Mouse (Mus musculus) stomach, embryonic 14.5 days (tissue): ENCODE measurements around the gene Bola1. TPM values are rescaled to one million over a fixed set of nuclear protein-coding genes. Genes with fewer than 3 reads are reported as not detected.
A peak's percentile ranks its signal among the peaks of the same experiment; 100 is the strongest.
"Not testable (repeated sequence)": the region's sequence is repeated elsewhere in the genome, so short reads cannot be mapped to it uniquely, and the experiment has no call there.

Experiments
- ATAC-seq: fragments of 200-750 bp; cut with Nextera tagmentation; 2 replicates; pipeline ENCODE4 v1.8.0; 2017; ENCODE audit warnings: low read depth, moderate TSS enrichment; ENCODE audit not compliant: insufficient number of reproducible peaks, insufficient read depth, low FRiP score
- H3K27ac ChIP-seq: fragments of 300-500 bp; sonication (generic); 2 replicates; pipeline ENCODE4 v1.5.1; 2014; ENCODE audit warnings: mild to moderate bottlenecking, low read length, moderate library complexity, mixed read lengths
- H3K27me3 ChIP-seq: fragments of 300-500 bp; sonication (generic); 2 replicates; pipeline ENCODE4 v1.6.1; 2014; ENCODE audit warnings: low read length, control low read depth, mixed read lengths; ENCODE audit not compliant: control insufficient read depth, insufficient read depth
- H3K36me3 ChIP-seq: fragments of 300-500 bp; sonication (generic); 2 replicates; pipeline ENCODE4 v1.6.1; 2014; ENCODE audit warnings: mild to moderate bottlenecking, control low read depth, low read length, moderate library complexity, mixed read lengths; ENCODE audit not compliant: control insufficient read depth, insufficient read depth
- H3K4me1 ChIP-seq: fragments of 300-500 bp; sonication (generic); 2 replicates; pipeline ENCODE4 v1.6.1; 2014; ENCODE audit warnings: low read length, control low read depth, mixed read lengths; ENCODE audit not compliant: control insufficient read depth, insufficient read depth
- H3K4me2 ChIP-seq: fragments of 300-500 bp; sonication (generic); replicated peaks from 2 replicates; pipeline ENCODE4 v1.6.1; 2014; ENCODE audit warnings: low read depth, low read length, control low read depth
- H3K4me3 ChIP-seq: fragments of 300-500 bp; sonication (generic); 2 replicates; pipeline ENCODE4 v1.5.1; 2014; ENCODE audit warnings: low read depth, low read length, control low read depth
- H3K9ac ChIP-seq: fragments of 300-500 bp; sonication (generic); replicated peaks from 2 replicates; pipeline ENCODE4 v1.6.1; 2014; ENCODE audit warnings: low read depth, mild to moderate bottlenecking, control low read depth, low read length, moderate library complexity, mixed read lengths
- H3K9me3 ChIP-seq: fragments of 300-500 bp; sonication (generic); 2 replicates; pipeline ENCODE4 v1.6.1; 2016; ENCODE audit warnings: low read depth, low read length, control low read depth; ENCODE audit not compliant: control insufficient read depth
- WGBS: fragments of 180-500 bp; shearing (Covaris S2); extraction: QIAGEN DNeasy Blood & Tissue Kit; methylation state at CpG from one replicate; pipeline ENCODE4 v1.1.7; 2014; 5-methylcytosine and 5-hydroxymethylcytosine counted together
- polyA plus RNA-seq: library from polyadenylated mRNA; unstranded; fragments of >200 nt; fragmentation: Nextera tagmentation; extraction: Ambion mirVana; gene quantifications from 2 replicates; pipeline ENCODE4 v1.2.1, GENCODE M21; 2014

The Bola1 gene
- polyA plus RNA-seq, 1 experiment from 2014 or later: 61.3 TPM

DNA sequence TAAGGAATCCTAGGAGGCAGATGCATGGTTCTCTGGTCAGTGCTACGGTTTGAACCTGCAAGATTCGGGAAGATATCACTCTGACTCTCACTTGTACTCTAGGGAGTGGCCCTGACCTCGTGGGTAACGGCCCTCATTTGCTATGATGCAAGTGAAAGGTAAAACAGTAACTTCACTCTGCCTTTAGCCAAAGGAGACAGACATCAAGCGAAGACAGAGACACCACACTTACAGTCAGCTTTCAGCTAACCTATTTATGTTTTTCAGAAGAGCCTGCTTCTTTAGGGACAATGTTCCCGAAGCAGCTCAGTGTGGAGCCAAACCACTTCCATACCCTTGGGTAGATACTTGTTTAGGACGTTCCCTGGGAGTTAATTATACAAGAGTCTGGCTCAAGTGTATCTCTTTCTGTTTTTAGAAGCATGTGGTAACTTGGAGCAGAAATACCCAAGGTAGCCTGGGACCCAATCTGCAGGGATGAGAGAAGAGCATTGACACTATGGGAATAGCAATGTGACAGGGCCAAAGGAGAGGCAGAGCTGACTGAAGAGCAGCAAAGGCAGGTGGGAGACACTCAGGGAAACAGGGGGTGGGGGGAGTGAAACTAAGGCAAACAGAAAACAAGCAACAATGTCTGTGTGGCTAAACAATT lies 24.5 kb upstream of the Bola1 start:
- no peak for ATAC-seq
- peak overlapping the region; percentile 60 for H3K4me2 ChIP-seq
- H3K9ac ChIP-seq: peak overlapping the region; percentile 78; the same call in 1 of the 2 replicates
- no peaks in the 10 kb centered on the region for H3K9me3 ChIP-seq
- no peaks in the 10 kb centered on the region for H3K27me3 ChIP-seq
- H3K4me1 ChIP-seq: peaks cover 16% of the 10 kb centered on the region; the same call in 1 of the 2 replicates
- peak overlapping the region; percentile 43; the same call in 1 of the 2 replicates for H3K4me3 ChIP-seq
- no peaks in the 10 kb centered on the region for H3K36me3 ChIP-seq
- H3K27ac ChIP-seq: peak overlapping the region; percentile 98; the same call in 1 of the 2 replicates
- WGBS: 71% methylated on average over 7 of the region's 7 CpGs

DNA sequence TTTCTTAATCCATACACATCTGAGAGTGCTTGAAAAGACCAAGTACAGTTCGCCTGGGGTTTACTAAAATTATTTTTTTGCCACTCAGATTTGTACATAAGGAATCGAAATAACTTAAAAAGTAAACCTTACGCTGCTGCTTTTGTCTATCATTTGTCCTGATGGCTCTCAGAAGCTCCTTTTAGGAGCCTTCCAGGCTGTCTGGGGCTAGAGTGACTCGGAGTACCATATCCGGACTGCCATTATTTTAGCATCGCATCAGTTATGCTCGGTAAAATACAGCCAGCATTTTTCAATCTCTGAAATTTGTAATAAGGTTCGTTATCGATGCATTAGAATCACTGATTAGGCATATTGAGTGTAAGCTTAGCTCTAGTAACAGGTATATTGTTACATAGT lies 21.3 kb upstream of the Bola1 start:
- Histone ChIP-seq H3K4me2 (peak overlapping the region; percentile 30), H3K36me3 (no peaks in the 10 kb centered on the region), H3K27me3 (no peaks in the 10 kb centered on the region), H3K9me3 (no peaks in the 10 kb centered on the region), H3K9ac (peak overlapping the region; percentile 31; the same call in 1 of the 2 replicates), H3K4me3 (peak overlapping the region; percentile 4; the same call in 1 of the 2 replicates), H3K27ac (peak overlapping the region; percentile 84), H3K4me1 (peaks cover 18% of the 10 kb centered on the region)
- no peak for ATAC-seq
- 77% methylated on average over 9 of the region's 9 CpGs for WGBS

GRCm38 (mm10) chr3:96239949-96240798 lies 20.7 kb upstream of the Bola1 start, which contains the start of gene Hist2h2aa2:
Gene Hist2h2aa2 (minus strand): TSS chr3:96240276.
- H3K27ac ChIP-seq: peak within 1 kb of the TSS; percentile 84
- H3K9me3 ChIP-seq, H3K36me3 ChIP-seq, H3K27me3 ChIP-seq: not testable (repeated sequence)
- H3K4me3 ChIP-seq: peak within 1 kb of the TSS; percentile 4; the same call in 1 of the 2 replicates
- ATAC-seq: peak; percentile 85
- 5% methylated on average over 24 of the region's 85 CpGs for WGBS
- H3K4me1 ChIP-seq: peaks cover 18% of the 10 kb centered on the region
- peak within 1 kb of the TSS; percentile 31; the same call in 1 of the 2 replicates for H3K9ac ChIP-seq
- H3K4me2 ChIP-seq: peak within 1 kb of the TSS; percentile 30

DNA sequence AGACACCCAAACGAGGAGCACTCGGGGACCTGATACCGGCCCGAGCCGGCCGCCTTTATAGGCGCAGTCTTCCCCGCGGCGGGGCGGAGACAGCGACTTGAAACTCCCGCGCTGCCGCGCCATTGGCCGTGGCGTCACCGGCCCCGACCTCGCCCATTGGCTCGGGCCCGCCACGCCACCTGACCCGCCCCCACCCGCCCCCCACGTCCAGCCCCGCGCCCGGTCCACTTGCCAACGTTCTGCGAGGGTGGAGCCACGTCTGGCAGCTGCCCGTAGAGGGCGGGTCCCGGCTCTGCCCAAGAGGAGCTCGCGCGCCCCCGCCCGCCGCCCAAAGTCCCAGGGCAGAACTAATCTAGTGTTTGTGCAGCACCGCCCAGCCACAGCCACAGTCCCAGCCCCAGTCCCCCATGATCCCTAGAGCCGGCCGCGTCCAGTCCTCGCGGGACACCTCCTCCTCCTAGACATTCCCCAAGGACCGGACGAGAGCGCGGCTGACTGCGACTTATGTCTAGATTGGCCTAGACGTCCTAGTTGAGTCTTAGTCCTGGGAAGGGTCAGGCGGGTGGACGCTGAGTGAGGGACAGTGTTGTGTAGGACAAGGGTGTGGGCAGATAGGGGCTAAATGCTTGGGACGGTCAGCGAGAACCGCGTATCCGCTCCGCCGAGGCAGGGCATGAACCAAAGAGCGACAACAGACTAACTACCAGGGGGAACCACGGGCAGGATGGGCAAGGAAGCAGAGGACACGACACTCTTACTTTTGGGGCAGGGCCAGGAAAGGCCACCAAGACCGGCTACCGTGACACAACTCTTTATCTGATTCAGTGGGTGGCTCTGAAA lies 19.7 kb upstream of the Bola1 start, which contains the start of gene Hist2h3c2:
Gene Hist2h3c2 (minus strand): TSS at position 174 of the 840 bp plus-strand sequence.
- Histone ChIP-seq H3K27ac (peak within 1 kb of the TSS; percentile 61), H3K4me2 (peak within 1 kb of the TSS; percentile 59), H3K4me3 (peak within 1 kb of the TSS; percentile 32), H3K9ac (peak within 1 kb of the TSS; percentile 65), H3K4me1 (peaks cover 15% of the 10 kb centered on the region)
- H3K9me3 ChIP-seq, H3K27me3 ChIP-seq, H3K36me3 ChIP-seq: not testable (repeated sequence)
- peak; percentile 93 for ATAC-seq
- WGBS: under 1% methylated on average over 10 of the region's 68 CpGs

- H3K27me3 ChIP-seq: no peaks in the 10 kb centered on the region
- no peaks in the 10 kb centered on the region for H3K36me3 ChIP-seq
- H3K4me2 ChIP-seq: peak overlapping the region; percentile 59
- no peaks in the 10 kb centered on the region for H3K9me3 ChIP-seq
- H3K4me3 ChIP-seq: peak overlapping the region; percentile 32
- peak overlapping the region; percentile 59 for H3K27ac ChIP-seq
- WGBS: 1% methylated on average over 12 of the region's 12 CpGs
- no peak for ATAC-seq
- H3K9ac ChIP-seq: peak overlapping the region; percentile 65
- peaks cover 9% of the 10 kb centered on the region for H3K4me1 ChIP-seq
Observed at GRCm38 (mm10) chr3:96237904-96238511, 18.5 kb upstream of the Bola1 start.

GRCm38 (mm10) chr3:96237335-96237903 lies 17.9 kb upstream of the Bola1 start:
- peak overlapping the region; percentile 32 for H3K4me3 ChIP-seq
- H3K27ac ChIP-seq: peak overlapping the region; percentile 59
- no peak for ATAC-seq
- H3K4me1 ChIP-seq: peaks cover 9% of the 10 kb centered on the region
- 16% methylated on average over 7 of the region's 7 CpGs for WGBS
- H3K36me3 ChIP-seq: no peaks in the 10 kb centered on the region
- H3K9me3 ChIP-seq: no peaks in the 10 kb centered on the region
- H3K27me3 ChIP-seq: no peaks in the 10 kb centered on the region
- peak overlapping the region; percentile 59 for H3K4me2 ChIP-seq
- H3K9ac ChIP-seq: peak overlapping the region; percentile 65

DNA sequence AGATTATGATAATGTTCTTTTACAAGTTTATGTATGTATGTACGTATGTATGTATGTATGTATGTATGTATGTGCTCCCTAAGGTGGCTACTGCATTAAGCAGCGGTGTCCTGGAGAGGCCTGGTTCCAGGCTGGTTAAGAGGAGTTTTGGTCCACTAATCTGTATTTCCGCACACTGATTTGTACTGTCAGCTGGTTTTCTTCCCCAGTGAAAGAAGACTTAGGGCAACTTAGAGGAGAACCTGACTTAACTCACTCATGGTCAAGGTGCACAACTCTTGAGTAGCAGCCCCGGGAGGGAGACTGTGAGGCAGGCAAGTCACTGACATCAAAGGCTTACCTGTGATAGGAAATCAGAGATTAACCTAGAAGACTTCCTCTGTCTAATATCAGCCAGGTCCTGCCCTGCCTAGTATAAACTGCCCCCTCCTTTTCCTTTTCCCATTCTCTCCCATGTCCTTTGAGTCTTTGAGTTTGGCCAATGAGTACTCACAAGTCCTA lies 17.4 kb upstream of the Bola1 start:
- Histone ChIP-seq H3K27me3 (no peaks in the 10 kb centered on the region), H3K4me1 (peaks cover 9% of the 10 kb centered on the region), H3K27ac (peak overlapping the region; percentile 59; the same call in 1 of the 2 replicates), H3K36me3 (no peaks in the 10 kb centered on the region), H3K9me3 (no peaks in the 10 kb centered on the region), H3K4me2 (peak overlapping the region; percentile 59), H3K9ac (peak overlapping the region; percentile 65; the same call in 1 of the 2 replicates), H3K4me3 (peak overlapping the region; percentile 32)
- no peak for ATAC-seq
- 68% methylated on average over 4 of the region's 4 CpGs for WGBS
